Mouse (Mus musculus): Measurements from ENCODE around the gene Nfkbiz. TPM values are rescaled to one million over a fixed set of nuclear protein-coding genes. Genes with fewer than 3 reads are reported as not detected.
A peak's percentile ranks its signal among the peaks of the same experiment; 100 is the strongest.

Nfkbiz gene
- total and polyA plus RNA-seq, 3 experiments = 1.3 to 2.4 TPM; not detected in 1

GRCm38 (mm10) chr16:55844847-55845246 is 6.1 kb upstream of the Nfkbiz start:
- Histone ChIP-seq H3K9ac (ENCODE audit: control insufficient read depth, low read depth, low read length, poor library complexity, severe bottlenecking) (no peak overlapping the region), H3K79me2 (ENCODE audit: control insufficient read depth, insufficient read depth, low read length, poor library complexity) (no peaks in the 10 kb centered on the region), H3K27me3 (ENCODE audit: control insufficient read depth in 1 of 2, insufficient read depth in 2 of 2, low read length in 2 of 2) (no peaks in the 10 kb centered on the region), H3K9me3 (replicated peaks; ENCODE audit: insufficient read depth, low read length) (no peaks in the 10 kb centered on the region), H3K4me1 (ENCODE audit: control insufficient read depth in 1 of 2, insufficient read depth in 2 of 2, low read length in 2 of 2) (peaks cover 0 to 5% of the 10 kb centered on the region in 2 experiments; a peak in 2 of 4 replicates), H3K27ac (ENCODE audit: control insufficient read depth, low read depth, low read length) (no peak overlapping the region), H3K36me3 (ENCODE audit: control insufficient read depth in 1 of 2, insufficient read depth in 2 of 2, low read length in 2 of 2) (peaks cover 0 to 4% of the 10 kb centered on the region in 2 experiments; a peak in 1 of 4 replicates), H3K4me3 (ENCODE audit: control insufficient read depth in 1 of 2, insufficient read depth in 1 of 2, low read depth in 2 of 2, low read length in 2 of 2) (no peak overlapping the region)
- peak; percentile 72 for DNase-seq (ENCODE audit: low read depth, low spot score)
- TF ChIP-seq USF2 (IDR thresholded peaks at IDR 0.05; ENCODE audit: borderline replicate concordance in 1 of 2, insufficient read depth in 1 of 2, low read depth in 1 of 2, low read length in 2 of 2) = no peak
- no peak for TF ChIP-seq USF1 (IDR thresholded peaks at IDR 0.05; ENCODE audit: low read depth, low read length)
- no peak for TF ChIP-seq GABPA (IDR thresholded peaks at IDR 0.05; ENCODE audit: low read depth, low read length)
- TF ChIP-seq RAD21 (IDR thresholded peaks at IDR 0.05; ENCODE audit: low read depth, low read length) = no peak
- peak; percentile 48 for TF ChIP-seq BHLHE40 (IDR thresholded peaks at IDR 0.05; ENCODE audit: borderline replicate concordance, low read depth, low read length)
- no peak for TF ChIP-seq HCFC1 (IDR thresholded peaks at IDR 0.05; ENCODE audit: low read depth, low read length)
- no peak for TF ChIP-seq CHD1 (IDR thresholded peaks at IDR 0.05; ENCODE audit: low read depth, low read length)
- TF ChIP-seq UBTF (IDR thresholded peaks at IDR 0.05; ENCODE audit: borderline replicate concordance, insufficient read depth, low read depth, low read length) = no peak
- TF ChIP-seq SIN3A (IDR thresholded peaks at IDR 0.05; ENCODE audit: low read length) = 0 out of 2 replicates have a peak, but pooled peaks have one; percentile 29
- TF ChIP-seq MYB (IDR thresholded peaks at IDR 0.05; ENCODE audit: low read depth, low read length) = peak; percentile 74
- TF ChIP-seq TAL1 (IDR thresholded peaks at IDR 0.05; ENCODE audit: low read length) = peak; percentile 44; the same call in 1 of the 2 replicates
- 0 out of 2 replicates have a peak, but pooled peaks have one; percentile 19 for TF ChIP-seq MAX (IDR thresholded peaks at IDR 0.05; ENCODE audit: low read length)
- peak; percentile 89 for TF ChIP-seq GATA1 (IDR thresholded peaks at IDR 0.05; ENCODE audit: low read depth, low read length)
- no peak for TF ChIP-seq NRF1 (IDR thresholded peaks at IDR 0.05; ENCODE audit: insufficient read depth, low read depth, low read length, poor library complexity, severe bottlenecking)
- TF ChIP-seq TBP (IDR thresholded peaks at IDR 0.05; ENCODE audit: low read depth, low read length) = no peak
- TF ChIP-seq ELF1 (IDR thresholded peaks at IDR 0.05; ENCODE audit: low read depth, low read length) = no peak
- TF ChIP-seq ETS1 (IDR thresholded peaks at IDR 0.05; ENCODE audit: low read depth, low read length) = peak; percentile 78
- TF ChIP-seq EP300 (IDR thresholded peaks at IDR 0.05; ENCODE audit: low read depth in 1 of 2, low read length in 2 of 2) = peak; percentile 88 to 92
- no peak for TF ChIP-seq ZMIZ1 (IDR thresholded peaks at IDR 0.05; ENCODE audit: low read depth, low read length)
- TF ChIP-seq MYC (IDR thresholded peaks at IDR 0.05; ENCODE audit: low read depth, low read length) = peak; percentile 69; the same call in 1 of the 2 replicates
- TF ChIP-seq ZKSCAN1 (IDR thresholded peaks at IDR 0.05; ENCODE audit: low read depth, low read length) = no peak
- TF ChIP-seq RCOR1 (IDR thresholded peaks at IDR 0.05; ENCODE audit: low read depth, low read length) = peak; percentile 97
- TF ChIP-seq ZC3H11A (IDR thresholded peaks at IDR 0.05; ENCODE audit: low read depth, low read length) = no peak
- TF ChIP-seq POLR2A (IDR thresholded peaks at IDR 0.05; ENCODE audit: control insufficient read depth in 1 of 2, insufficient read depth in 1 of 2, low read depth in 1 of 2, low read length in 2 of 2, poor library complexity in 1 of 2) = no peak
- TF ChIP-seq POLR2AphosphoS5 (IDR thresholded peaks at IDR 0.05; ENCODE audit: borderline replicate concordance, low read depth, low read length) = no peak
- peak; percentile 42; the same call in 1 of the 2 replicates for TF ChIP-seq MXI1 (IDR thresholded peaks at IDR 0.05; ENCODE audit: low read depth, low read length)
- no peak for TF ChIP-seq JUND (IDR thresholded peaks at IDR 0.05; ENCODE audit: low read depth, low read length)
- no peak for TF ChIP-seq SMC3 (IDR thresholded peaks at IDR 0.05; ENCODE audit: low read depth, low read length)
- TF ChIP-seq CHD2 (IDR thresholded peaks at IDR 0.05; ENCODE audit: low read length) = no peak
- TF ChIP-seq E2F4 (IDR thresholded peaks at IDR 0.05; ENCODE audit: borderline replicate concordance, low read depth, low read length) = no peak
- no peak for TF ChIP-seq MAZ (IDR thresholded peaks at IDR 0.05; ENCODE audit: low read depth, low read length)
- no peak for TF ChIP-seq MEF2A (IDR thresholded peaks at IDR 0.05; ENCODE audit: extremely low read depth, insufficient replicate concordance, low read depth, low read length, poor library complexity, severe bottlenecking)
- TF ChIP-seq ZNF384 (IDR thresholded peaks at IDR 0.05; ENCODE audit: low read depth, low read length) = no peak
- peak; percentile 87 for TF ChIP-seq TCF12 (IDR thresholded peaks at IDR 0.05; ENCODE audit: low read depth, low read length)
- no peak; the same call in 1 of the 2 replicates for TF ChIP-seq MAFK (IDR thresholded peaks at IDR 0.05; ENCODE audit: borderline replicate concordance, low read depth, low read length)
- TF ChIP-seq CTCF (IDR thresholded peaks at IDR 0.05 in 2 of 3, conservative IDR thresholded peaks at IDR 0.05 in 1 of 3; ENCODE audit: control insufficient read depth in 1 of 3, insufficient read depth in 1 of 3, low read depth in 2 of 3, low read length in 3 of 3, poor library complexity in 1 of 3, severe bottlenecking in 1 of 3) = no peak
- TF ChIP-seq KAT2A (conservative IDR thresholded peaks at IDR 0.05; ENCODE audit: low read depth, low read length) = no peak; the same call in 1 of the 2 replicates
